Mouse (Mus musculus) embryonic fibroblast, embryonic 13.5 days (primary cell): ENCODE data around the gene Schip1.

Source experiments
- CTCF ChIP-seq: IDR thresholded peaks from 2 replicates; pipeline ENCODE4 v1.5.1; 2011; ENCODE audit warnings: mild to moderate bottlenecking, control low read depth, low read length, moderate library complexity, borderline replicate concordance; ENCODE audit not compliant: insufficient read depth
- POLR2A ChIP-seq: IDR thresholded peaks from 2 replicates; pipeline ENCODE4 v1.6.1; 2011; ENCODE audit warnings: low read depth, mild to moderate bottlenecking, control low read depth, low read length, moderate library complexity

DNA sequence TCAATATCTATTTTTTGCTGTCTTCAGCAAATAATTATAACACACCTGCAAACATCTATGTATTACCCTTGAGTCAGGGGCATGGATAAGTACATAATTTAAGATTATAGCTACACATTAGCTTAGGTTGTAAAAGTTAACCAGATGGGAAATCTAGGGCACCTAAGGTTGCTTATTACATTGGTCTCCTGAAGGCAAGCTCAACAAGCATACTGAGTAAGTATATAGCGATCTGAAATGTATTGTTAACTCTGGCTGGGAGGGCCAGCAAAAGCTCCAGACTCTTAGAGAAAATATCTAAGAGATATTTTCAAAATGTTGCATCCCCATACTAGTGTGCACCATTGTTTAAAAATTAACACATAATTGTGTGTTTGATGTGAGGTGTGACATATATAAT lies 603.2 kb downstream of the Schip1 start:
- TF ChIP-seq POLR2A (no peak), CTCF (no peak)
